Mouse (Mus musculus): ENCODE data around the gene Cpe.

The Cpe gene

GRCm38 (mm10) chr8:64692651-64693201, at the start of gene Cpe:
Gene Cpe (minus strand): TSS chr8:64693054.
- peak; percentile 94 for DNase-seq

DNA sequence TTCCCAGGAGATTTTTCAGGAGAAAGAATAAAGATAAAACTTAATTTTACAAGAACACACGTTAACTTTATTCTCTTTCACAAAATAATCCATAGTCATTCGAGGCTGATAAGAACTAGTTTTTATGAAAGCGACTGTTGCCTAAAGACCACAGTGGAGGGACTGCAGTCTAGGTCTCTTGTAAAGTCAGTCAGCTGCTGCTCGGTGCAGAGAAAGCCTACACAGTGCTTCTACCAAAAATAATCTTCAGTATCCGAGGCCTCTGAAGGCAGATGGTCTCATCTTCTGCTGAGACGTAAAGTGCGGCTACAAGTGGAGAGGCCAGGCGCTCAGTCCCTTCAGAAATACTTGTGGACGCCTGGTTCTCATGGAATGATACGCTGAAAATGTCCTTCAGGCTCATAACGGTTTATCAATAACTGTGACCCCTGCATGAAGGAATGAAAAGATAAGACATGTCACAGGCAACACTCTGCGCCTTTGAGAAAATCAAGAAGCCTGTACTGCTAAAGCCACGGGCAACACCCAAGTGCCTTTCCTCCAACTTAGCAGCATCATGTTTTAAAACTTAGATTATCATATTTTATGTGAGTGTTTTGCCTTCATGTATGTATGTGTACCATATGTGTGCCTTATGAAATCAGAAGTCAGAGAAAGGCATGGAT, 47.8 kb upstream of the Cpe start:
- DNase-seq, result no peak

DNA sequence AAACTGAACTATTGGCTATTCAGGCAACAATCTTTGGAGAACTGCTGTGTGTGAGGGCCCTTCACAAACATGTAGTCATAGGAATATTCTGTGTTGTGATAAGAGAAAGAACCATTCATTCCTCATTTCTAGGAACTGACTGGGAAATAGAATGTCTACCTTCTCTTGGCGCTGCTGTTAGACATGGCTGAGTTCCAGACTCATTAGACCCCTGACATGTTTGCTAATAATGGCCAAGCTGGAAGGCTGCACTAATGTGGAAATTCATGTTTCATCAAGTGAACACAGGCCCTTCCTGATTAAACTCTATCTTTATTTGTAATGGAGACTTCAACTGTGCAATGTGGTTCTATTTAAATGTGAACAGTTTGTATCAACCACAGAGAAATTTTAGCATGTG, 46.1 kb upstream of the Cpe start:
- DNase-seq, result no peak

- no peak for DNase-seq
Measured at GRCm38 (mm10) chr8:64736767-64737323, 44.0 kb upstream of the Cpe start.

DNA sequence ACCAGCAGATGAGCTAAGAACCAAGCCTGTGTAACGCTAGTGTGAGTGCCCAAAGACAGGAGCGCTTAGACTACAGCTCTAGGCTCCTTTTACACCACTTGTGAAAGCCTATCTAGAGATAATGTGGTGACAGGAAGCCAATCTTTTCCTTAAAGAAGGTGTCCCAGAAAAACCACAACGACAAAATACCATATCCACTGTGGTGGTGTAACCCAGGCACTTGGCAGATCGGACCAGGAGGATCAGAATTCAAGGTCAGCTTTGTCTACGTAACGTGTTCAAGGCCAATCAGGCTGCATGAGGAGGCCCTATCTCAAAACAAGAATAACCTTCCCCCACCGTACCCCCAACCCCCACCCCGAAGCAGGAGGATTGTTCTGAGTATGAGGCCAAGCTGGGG, 42.3 kb upstream of the Cpe start:
- DNase-seq, result no peak

GRCm38 (mm10) chr8:64733271-64733943, 40.6 kb upstream of the Cpe start, which contains the start of gene Msmo1:
Gene Msmo1 (minus strand): TSS chr8:64733792.
- peak; percentile 95 to 99 for DNase-seq

DNA sequence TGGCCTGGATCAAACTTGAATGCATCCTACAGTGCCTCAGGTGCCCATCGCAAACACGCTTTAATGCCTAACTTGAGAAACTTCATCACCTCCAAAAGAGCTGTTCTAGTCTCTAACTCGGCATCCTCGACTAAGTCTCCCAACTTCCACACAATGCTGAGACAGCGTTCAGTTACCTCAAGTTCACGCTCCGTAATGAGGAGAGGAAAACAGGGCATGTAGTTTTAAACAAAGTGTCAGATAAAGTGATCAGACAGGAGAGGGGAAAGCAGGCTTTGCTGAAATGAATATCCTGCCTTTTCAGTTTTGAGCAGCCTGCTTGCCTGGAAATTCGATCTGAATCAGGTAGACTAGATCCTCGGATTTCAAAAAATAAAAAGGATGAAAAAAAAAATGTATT, 39.7 kb upstream of the Cpe start:
- DNase-seq, result no peak

GRCm38 (mm10) chr8:64728156-64728555, 35.3 kb upstream of the Cpe start:
- no peak for DNase-seq

DNA sequence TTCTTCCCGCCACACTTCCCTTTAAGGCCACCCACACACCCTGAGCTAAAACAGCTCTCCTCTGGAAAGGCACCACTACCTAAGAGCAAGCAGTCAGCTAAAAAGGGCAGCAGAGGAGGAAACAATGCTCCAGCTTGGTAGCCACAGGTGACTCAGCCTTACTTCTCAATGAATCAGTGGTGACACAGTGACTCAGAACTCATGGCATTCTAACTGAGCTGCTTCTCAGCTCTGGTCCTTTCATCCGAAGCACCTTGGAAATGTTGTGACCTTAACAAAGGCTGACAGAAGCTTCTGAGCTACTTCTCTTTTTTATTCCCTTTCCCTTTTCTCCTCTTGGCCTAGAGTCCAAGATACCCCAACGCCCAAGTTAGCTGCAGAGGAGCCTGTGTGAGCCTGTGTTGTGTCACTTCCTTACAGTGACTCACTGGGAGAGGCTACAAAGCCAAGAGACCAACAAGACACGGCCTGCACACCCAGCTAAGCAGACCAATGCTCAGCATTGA, 33.4 kb upstream of the Cpe start:
- no peak for DNase-seq

- no peak for DNase-seq
Measured at GRCm38 (mm10) chr8:64723206-64723605, 30.4 kb upstream of the Cpe start.

- peak; percentile 11 to 20 for DNase-seq
Measured at GRCm38 (mm10) chr8:64717868-64718267, 25.0 kb upstream of the Cpe start.

- no peak for DNase-seq
Measured at GRCm38 (mm10) chr8:64712499-64712898, 19.6 kb upstream of the Cpe start.

DNA sequence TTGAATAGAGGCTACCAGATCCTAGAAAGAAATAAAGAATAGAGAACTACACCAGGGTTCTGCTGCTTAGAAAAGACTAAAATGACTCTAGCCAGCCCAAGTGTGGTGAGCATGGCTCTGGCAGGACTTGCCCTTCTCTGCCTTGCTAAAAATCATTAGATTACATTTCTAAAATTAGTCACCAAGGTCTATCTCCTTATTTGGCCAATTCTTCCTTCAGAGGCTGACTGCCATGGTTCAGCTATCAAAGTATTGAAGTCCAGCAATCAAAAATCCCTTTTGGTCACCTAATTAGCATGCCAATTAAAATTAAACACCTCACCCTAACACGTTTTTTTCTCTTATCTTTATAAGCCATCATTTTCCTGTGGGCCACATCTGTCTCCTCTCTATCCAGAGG, 18.7 kb upstream of the Cpe start:
- no peak for DNase-seq

DNA sequence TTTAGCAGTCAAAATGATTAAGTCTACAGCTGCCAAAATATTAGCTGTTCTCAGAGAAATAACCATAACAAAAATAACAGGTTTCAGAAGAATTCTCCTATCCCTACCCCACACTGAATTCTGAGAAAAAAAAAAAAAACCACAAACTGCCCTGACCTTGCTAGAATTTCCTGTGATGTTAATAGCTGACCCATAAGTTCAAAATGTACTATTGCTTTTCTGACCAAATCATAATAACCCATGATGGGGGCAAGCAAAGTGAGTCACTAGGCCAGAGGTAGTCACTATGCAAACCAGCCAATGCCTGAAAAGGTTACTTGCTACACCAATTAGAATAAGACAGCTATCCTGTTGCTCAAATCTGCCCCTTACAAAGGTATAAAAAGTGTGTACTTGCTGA, 14.6 kb upstream of the Cpe start:
- no peak for DNase-seq

- no peak for DNase-seq
Measured at GRCm38 (mm10) chr8:64703191-64703590, 10.3 kb upstream of the Cpe start.

DNA sequence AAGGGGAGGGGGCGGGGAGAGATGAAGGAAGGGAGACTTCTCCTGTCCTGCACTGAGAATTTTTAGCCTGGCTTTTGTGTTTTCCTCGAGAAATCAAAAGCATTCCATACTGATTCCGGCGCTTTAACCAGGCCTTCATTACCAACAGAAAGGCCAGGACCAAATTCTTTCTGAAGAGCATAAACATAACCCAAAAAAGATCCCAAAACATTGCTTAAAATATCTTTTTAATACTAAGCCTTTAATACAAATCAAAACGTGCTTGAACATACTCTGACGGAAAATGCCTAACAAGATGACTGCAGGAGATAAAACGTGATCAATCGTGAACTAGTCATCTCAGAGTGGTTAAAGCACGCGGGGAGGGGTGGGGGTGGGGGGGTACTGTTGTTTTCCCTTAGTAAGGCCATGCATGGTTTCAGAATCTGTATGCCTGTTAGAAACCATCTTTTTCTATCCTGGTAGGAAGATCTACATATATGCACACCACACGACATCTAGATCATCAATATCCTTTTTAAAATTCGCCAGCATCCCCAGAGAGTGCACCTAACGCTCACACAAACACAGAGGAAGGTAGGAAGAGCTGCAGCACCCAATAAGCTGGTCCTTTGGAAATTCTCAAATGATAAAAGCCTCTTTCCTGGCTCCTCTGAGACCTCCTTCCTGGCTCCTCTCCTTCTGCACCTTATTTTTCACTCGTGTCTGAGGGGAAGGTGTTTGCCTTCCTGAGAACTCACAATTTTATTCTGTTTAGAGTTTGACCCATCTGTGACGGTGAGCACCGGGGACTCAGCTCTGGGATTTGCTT, 1.1 kb downstream of the Cpe start:
- peak; percentile 26 to 51 for DNase-seq

DNA sequence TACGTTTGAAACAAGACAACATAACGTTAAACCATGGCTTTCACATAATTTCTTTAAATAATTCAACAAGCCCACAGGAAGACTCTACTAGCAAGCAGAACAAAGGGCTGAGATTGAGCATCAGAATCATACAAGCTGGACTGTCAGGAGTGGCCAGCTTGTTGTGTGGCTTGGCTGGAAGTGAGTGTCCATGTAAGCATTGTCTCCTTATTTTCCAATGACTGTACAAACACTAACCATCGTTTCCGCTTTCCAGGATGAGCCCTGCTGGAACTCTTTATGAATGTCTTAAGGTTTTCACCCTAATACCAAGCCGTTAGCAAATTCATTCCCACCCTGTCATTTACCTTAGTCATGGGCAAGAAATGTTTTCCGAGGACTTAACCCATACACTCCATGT, 2.0 kb downstream of the Cpe start:
- DNase-seq, result peak in 1 of 2 experiments; percentile 42

GRCm38 (mm10) chr8:64690306-64690705, 2.5 kb downstream of the Cpe start:
- DNase-seq, result peak in 1 of 2 experiments; percentile 38

- no peak for DNase-seq
Measured at GRCm38 (mm10) chr8:64688741-64689140, 4.1 kb downstream of the Cpe start.

DNA sequence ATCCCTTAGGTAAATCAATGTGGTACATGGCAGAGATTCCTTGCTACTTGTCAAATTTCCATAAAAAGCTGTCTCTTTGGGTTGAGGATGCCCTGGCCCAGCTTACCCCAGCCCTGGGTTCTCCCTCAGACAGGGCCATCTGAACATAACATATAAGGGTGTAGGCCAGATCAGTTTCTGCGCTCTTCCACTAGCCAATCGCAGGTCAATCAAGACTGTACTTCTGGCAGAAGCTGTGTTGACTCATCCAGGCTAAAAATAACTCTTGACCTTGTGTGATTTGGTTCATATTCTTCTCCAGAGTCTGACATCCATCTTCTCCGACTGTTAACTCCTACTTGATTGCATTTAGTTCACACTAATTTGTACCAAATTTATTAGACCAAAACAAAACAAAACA, 4.7 kb downstream of the Cpe start:
- peak; percentile 39 to 42 for DNase-seq

DNA sequence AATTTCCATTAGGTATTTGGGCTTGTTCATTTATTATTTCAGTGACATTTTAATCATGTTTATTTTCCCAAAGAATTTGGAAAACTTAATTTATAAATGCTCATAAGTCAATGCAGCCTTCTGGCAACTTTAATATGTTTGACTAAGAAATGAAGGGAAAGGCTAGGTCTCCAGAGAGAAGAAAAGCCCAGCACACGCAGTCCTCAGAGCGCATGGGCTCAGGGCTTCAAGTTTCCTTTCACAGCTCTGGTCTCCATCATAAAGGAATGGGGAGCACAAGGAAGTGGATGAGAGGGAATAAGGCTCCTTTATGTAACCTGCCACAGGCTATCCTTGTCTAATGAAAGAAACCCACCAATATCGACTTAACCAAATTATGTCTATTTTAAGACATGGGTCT, 10.4 kb downstream of the Cpe start:
- DNase-seq, result no peak

DNA sequence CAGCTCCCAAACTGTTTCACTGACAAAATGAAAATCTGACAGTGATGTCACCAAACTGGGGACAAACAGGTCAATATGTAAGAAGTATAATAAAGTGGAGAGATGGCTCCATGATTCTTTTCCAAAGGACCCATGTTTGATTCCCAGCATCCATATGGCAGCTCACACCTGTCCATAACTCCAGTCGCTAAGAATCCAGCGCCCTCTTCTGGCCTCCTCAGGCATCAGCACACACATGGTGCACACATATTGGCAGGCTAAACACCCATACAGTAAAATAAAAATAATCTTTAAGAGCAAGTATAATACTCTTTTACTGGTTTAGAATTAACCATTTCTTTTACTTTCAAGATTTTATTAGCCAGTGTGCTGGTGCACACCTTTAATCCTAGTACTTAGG, 16.5 kb downstream of the Cpe start:
- DNase-seq, result no peak

All from cerebellum, adult 18-20 months (tissue).